ENCODE assay signal across 17 mouse cellular contexts in the genomic region with DNA sequence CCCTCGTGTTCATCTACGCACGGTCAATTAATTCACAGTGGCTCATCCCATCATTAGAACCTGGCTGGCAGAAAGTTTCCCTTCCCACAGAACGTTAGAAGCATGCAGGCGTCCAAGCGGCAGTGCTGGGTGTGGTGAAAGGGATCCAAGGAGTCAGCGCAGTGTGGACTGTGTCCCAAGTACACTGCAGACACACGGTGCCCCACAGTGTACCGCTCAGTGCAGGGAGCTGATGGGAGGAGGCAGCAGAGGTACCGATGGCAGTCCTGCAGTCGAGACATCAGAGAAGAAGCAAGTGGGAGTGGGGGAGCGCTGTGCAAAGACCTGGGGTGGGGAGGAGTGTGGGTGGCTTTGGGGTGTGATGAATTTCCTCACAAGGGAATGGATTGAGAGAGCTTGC. TPM values are rescaled to one million over a fixed set of nuclear protein-coding genes. Genes with fewer than 3 reads are reported as not detected.
"Had no signal": no experiment of that assay in that cellular context is flagged by ENCODE, and none has a peak within 500 bp of the region (broad histone marks: within the 10 kb centered on the region; RNA-seq: fewer than 3 reads in every experiment).

No protein-coding gene starts in this region.

- H3K27ac ChIP-seq: neural tube, embryonic 12.5 days; neural tube, embryonic 13.5 days; stomach, embryonic 15.5 days; stomach, postnatal 0 days had no signal

- H3K4me3 ChIP-seq: neural tube, embryonic 12.5 days; neural tube, embryonic 13.5 days; stomach, embryonic 15.5 days had no signal

- H3K36me3 ChIP-seq: neural tube, embryonic 12.5 days; neural tube, embryonic 13.5 days; stomach, embryonic 15.5 days had no signal

- DNase-seq: retina, postnatal 1 day; right cerebral cortex, adult 18-20 months; right cerebral cortex, postnatal 14 days; right cerebral cortex, postnatal 25 days; right cerebral cortex, postnatal 4 days; spleen, adult 18-20 months; thymus, adult 18-20 months; thymus, adult 2 months; thymus, postnatal 14 days; thymus, postnatal 25 days; thymus, postnatal 36 days; thymus, postnatal 4 days had no signal

- H3K9me3 ChIP-seq: neural tube, embryonic 12.5 days; stomach, embryonic 15.5 days had no signal

- H3K9ac ChIP-seq: neural tube, embryonic 12.5 days; neural tube, embryonic 13.5 days; stomach, embryonic 15.5 days had no signal

- H3K4me1 ChIP-seq: stomach, embryonic 15.5 days had no signal

- H3K27me3 ChIP-seq: neural tube, embryonic 12.5 days; stomach, embryonic 15.5 days had no signal

- H3K4me2 ChIP-seq: neural tube, embryonic 12.5 days; neural tube, embryonic 13.5 days; stomach, embryonic 15.5 days had no signal

RNA-seq across cellular contexts. Expression of gene Kcnmb1, which starts 48.6 kb away (rescaled TPM):
- total RNA-seq: neutrophil, adult 5-6 weeks had no signal
